Mouse (Mus musculus) effector memory CD4-positive, alpha-beta T cell, adult 5 months (primary cell): ENCODE data around the gene Myl12a. TPM values are rescaled to one million over a fixed set of nuclear protein-coding genes. Genes with fewer than 3 reads are reported as not detected.

Experiments
- polyA plus RNA-seq: library from polyadenylated mRNA; unstranded; fragments of 100-300 nt; shearing (Covaris generic); gene quantifications from one replicate; pipeline ENCODE4 v1.2.1, GENCODE M21; 2017

Myl12a gene
- 867 TPM for polyA plus RNA-seq

DNA sequence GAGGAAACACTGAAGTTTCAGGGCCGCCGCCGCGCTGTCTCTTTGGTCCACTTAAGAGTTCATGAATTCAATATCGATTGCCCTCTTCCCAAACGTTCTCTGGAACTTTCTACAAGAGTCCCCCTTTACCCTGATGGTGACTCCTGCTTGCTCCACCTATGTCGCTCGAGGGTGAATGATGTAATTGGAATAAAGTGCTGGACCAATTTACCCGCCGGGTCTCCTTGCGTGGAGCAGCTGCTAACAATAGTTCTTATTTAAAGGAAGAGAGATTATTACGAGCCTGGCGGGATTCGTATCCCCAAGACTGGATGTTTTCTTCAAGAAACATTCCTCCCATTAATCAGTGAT is at the start of gene Myl12a:
Gene Myl12a (minus strand): TSS at position 135 of the 351 bp plus-strand sequence.

GRCm38 (mm10) chr17:71002081-71002743 is 466 bp downstream of the Myl12a start, which contains the start of gene Myom1:
Myom1 (plus strand) TSS chr17:71002633.

Other genes with a start within 250 kb of the Myl12a start
- gene Tgif1, start 149.3 kb downstream of the Myl12a start, polyA plus RNA-seq = 1,092 TPM
- 1.3 TPM for gene Myom1, start 245 bp downstream of the Myl12a start, polyA plus RNA-seq
- gene Lpin2, start 179.7 kb upstream of the Myl12a start, polyA plus RNA-seq = 38.8 TPM